Mouse (Mus musculus) midbrain, embryonic 14.5 days (tissue): ENCODE measurements around the gene A730061H03Rik. TPM values are rescaled to one million over a fixed set of nuclear protein-coding genes. Genes with fewer than 3 reads are reported as not detected.
A peak's percentile ranks its signal among the peaks of the same experiment; 100 is the strongest.

Experiments used
- ATAC-seq: fragments of 200-750 bp; cut with Nextera tagmentation; 2 replicates; pipeline ENCODE4 v1.8.0; 2017; ENCODE audit warnings: moderate number of reproducible peaks, moderate library complexity; ENCODE audit not compliant: low FRiP score, low TSS enrichment
- DNase-seq: peaks from one replicate; pipeline ENCODE4 v3.0.0-alpha.2; 2015
- H3K27ac ChIP-seq: fragments of 300-500 bp; sonication (generic); replicated peaks from 2 replicates; pipeline ENCODE4 v1.5.1; 2014; ENCODE audit warnings: mild to moderate bottlenecking, low read depth, low read length, moderate library complexity
- H3K27me3 ChIP-seq: fragments of 300-500 bp; sonication (generic); 2 replicates; pipeline ENCODE4 v1.6.1; 2014; ENCODE audit warnings: low read length, control low read depth, mixed read lengths; ENCODE audit not compliant: control insufficient read depth, insufficient read depth
- H3K36me3 ChIP-seq: fragments of 300-500 bp; sonication (generic); 2 replicates; pipeline ENCODE4 v1.6.1; 2014; ENCODE audit warnings: low read length, control low read depth; ENCODE audit not compliant: control insufficient read depth, insufficient read depth
- H3K4me1 ChIP-seq: fragments of 300-500 bp; sonication (generic); 2 replicates; pipeline ENCODE4 v1.6.1; 2014; ENCODE audit warnings: mild to moderate bottlenecking, antibody characterized with exemption, low read length, control low read depth; ENCODE audit not compliant: control insufficient read depth, insufficient read depth
- H3K4me2 ChIP-seq: fragments of 300-500 bp; sonication (generic); 2 replicates; pipeline ENCODE4 v1.6.1; 2014; ENCODE audit warnings: mild to moderate bottlenecking, low read length, moderate library complexity
- H3K4me3 ChIP-seq: fragments of 300-500 bp; sonication (generic); replicated peaks from 2 replicates; pipeline ENCODE4 v1.5.1; 2014; ENCODE audit warnings: low read depth, low read length
- H3K9ac ChIP-seq: fragments of 300-500 bp; sonication (generic); replicated peaks from 2 replicates; pipeline ENCODE4 v1.6.1; 2014; ENCODE audit warnings: mild to moderate bottlenecking, low read length, moderate library complexity
- H3K9me3 ChIP-seq: fragments of 300-500 bp; sonication (generic); 2 replicates; pipeline ENCODE4 v1.6.1; 2016; ENCODE audit warnings: low read length, control low read depth, mixed read lengths; ENCODE audit not compliant: control insufficient read depth
- WGBS: fragments of 180-500 bp; shearing (Covaris S2); extraction: QIAGEN DNeasy Blood & Tissue Kit; methylation state at CpG from one replicate; pipeline ENCODE4 v1.1.7; 2014; 5-methylcytosine and 5-hydroxymethylcytosine counted together
- polyA plus RNA-seq: library from polyadenylated mRNA; unstranded; fragments of >200 nt; fragmentation: Nextera tagmentation; extraction: Ambion mirVana; gene quantifications from 2 replicates; pipeline ENCODE4 v1.2.1, GENCODE M21; 2014

The A730061H03Rik gene
- polyA plus RNA-seq, 1 experiment from 2014 or later, result 1.7 TPM

DNA sequence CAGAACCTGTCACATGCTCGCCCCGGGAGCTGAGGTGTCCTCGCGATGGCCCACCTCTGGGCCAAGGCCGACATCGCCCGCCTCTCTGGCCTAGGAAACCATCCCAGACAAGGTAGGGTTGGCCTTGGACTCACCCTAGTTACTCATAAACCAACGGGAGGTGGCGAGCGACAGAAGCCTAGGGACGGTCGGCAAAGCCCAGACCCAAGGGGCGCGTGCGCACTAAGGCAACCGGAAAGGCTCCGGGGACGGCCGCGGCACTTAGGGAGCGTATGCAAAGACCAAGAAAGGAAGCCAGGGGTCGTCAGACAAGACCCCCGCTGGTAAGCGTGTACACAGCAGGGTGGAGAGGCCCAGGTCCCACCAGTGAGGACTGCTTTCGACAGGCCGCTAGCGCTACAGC is 406 bp downstream of the A730061H03Rik start, which contains the start of gene Dcaf11:
Dcaf11 (plus strand) TSS at position 208 of the 403 bp plus-strand sequence.
- peaks cover 11% of the 10 kb centered on the region for H3K4me1 ChIP-seq
- peak within 1 kb of the TSS; percentile 89 for H3K4me2 ChIP-seq
- peak within 1 kb of the TSS; percentile 67 for H3K4me3 ChIP-seq
- DNase-seq, result peak; percentile 97
- ATAC-seq, result peak; percentile 82
- H3K9ac ChIP-seq, result peak within 1 kb of the TSS; percentile 75
- peak within 1 kb of the TSS; percentile 98 for H3K27ac ChIP-seq
- peaks cover 15% of the 10 kb centered on the region for H3K36me3 ChIP-seq
- under 1% methylated on average over 27 of the region's 27 CpGs for WGBS
- no peaks in the 10 kb centered on the region for H3K27me3 ChIP-seq
- H3K9me3 ChIP-seq, result no peaks in the 10 kb centered on the region

DNA sequence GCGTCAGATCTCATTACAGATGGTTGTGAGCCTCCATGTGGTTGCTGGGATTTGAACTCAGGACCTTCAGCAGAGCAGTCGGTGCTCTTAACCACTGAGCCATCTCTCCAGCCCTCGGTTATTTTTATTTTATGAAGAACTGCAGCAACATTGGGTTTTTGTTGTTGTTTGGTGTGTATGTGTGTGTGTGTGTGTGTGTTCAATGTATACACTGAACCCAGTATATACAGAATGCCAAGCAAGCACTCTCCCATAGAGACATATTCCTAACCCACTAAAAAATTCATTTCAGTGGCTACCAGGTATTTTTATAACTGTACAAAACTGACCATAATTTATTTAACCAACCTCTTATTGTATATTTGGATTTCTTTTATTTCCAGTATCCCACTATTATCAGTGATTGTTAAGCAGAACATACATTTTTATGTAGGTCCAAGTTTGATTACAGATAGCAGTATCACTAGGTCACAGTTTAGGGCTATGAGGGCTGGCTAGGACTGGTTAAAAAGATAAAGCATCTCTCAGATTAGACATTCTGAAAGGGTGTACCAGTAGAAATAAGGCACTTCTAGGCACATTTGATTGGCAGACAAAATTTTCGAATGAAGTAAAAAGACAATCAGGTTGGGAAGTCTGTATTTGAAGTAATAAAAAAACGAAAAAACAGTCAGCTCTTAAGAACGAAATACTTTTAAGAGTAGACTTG is 1.3 kb downstream of the A730061H03Rik start:
- no peak for ATAC-seq
- Histone ChIP-seq H3K36me3 (peaks cover 7% of the 10 kb centered on the region), H3K27ac (0 out of 2 replicates have a peak overlapping the region, but pooled peaks have one; percentile 98), H3K27me3 (no peaks in the 10 kb centered on the region), H3K4me2 (peak overlapping the region; percentile 89), H3K4me1 (peaks cover 11% of the 10 kb centered on the region), H3K9me3 (no peaks in the 10 kb centered on the region), H3K4me3 (peak overlapping the region; percentile 67), H3K9ac (peak overlapping the region; percentile 75)
- WGBS, result 64% methylated on average over 6 of the region's 6 CpGs
- DNase-seq, result no peak

DNA sequence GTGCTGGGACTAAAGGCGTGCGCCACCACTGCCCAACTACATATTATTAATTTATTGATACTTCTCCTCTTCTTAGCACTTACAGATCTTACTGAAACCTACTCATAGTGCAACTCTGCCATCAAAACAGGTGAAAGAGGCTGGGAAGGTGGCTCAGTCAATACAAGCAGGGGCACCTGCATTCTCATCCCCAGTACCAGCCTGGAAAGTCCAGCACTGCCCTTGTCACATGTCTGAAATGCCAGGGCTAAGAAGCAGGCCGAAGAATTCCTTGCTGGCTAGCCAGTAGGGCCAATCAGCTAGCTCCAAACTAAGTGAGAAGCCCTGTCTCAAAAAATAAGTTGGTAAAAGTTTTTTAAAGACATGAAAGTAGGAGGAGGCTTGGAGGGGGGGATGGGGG is 2.6 kb downstream of the A730061H03Rik start:
- Histone ChIP-seq H3K4me3 (no peak overlapping the region), H3K9me3 (no peaks in the 10 kb centered on the region), H3K36me3 (no peaks in the 10 kb centered on the region), H3K4me2 (no peak overlapping the region), H3K27me3 (no peaks in the 10 kb centered on the region), H3K9ac (no peak overlapping the region), H3K27ac (no peak overlapping the region), H3K4me1 (peaks cover 11% of the 10 kb centered on the region)
- WGBS, result 89% methylated on average over 3 of the region's 3 CpGs
- ATAC-seq (no peak), DNase-seq (no peak)

DNA sequence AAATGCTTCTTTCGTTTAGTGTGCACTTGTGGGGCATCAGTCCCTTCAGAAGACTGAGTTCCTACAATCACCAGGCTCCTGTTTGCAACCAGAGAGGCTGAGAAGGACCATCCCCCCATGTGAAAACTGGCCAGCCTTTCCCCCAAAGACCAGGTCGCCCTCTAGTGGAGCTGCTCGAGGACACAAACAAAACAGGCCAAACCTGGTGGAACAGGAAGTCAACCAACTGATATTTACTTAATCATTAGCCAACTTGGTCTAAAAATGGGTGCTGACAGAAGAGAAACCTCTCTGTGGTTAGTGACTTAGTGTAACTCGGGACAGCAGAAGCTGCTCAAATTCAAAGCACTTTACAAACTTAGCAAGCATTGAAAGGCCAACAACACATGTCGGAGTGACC is 3.2 kb downstream of the A730061H03Rik start:
- H3K4me2 ChIP-seq, result no peak overlapping the region
- no peaks in the 10 kb centered on the region for H3K27me3 ChIP-seq
- ATAC-seq (no peak), DNase-seq (peak; percentile 83)
- H3K9ac ChIP-seq, result no peak overlapping the region
- H3K27ac ChIP-seq, result no peak overlapping the region
- no peaks in the 10 kb centered on the region for H3K9me3 ChIP-seq
- H3K4me1 ChIP-seq, result peaks cover 11% of the 10 kb centered on the region
- H3K4me3 ChIP-seq, result no peak overlapping the region
- no peaks in the 10 kb centered on the region for H3K36me3 ChIP-seq
- 29% methylated on average over 5 of the region's 5 CpGs for WGBS

DNA sequence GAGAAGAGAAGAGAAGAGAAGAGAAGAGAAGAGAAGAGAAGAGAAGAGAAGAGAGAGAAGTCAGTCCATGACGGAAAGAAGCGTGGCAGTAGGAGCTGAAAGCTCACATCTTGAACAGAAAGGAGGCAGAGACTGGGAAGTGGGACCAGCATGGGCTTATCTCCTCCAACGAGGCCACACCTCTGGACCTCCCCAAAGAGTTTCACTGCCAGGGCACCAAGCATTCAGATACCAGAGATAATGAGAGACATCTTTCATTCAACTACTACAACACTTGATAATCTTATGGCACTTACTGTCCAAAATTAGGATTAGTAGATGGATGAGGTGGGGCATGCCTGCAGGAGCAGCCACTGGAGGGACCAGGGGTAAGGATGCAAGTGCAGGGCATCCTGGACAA is 4.4 kb downstream of the A730061H03Rik start:
- Histone ChIP-seq H3K27me3 (no peaks in the 10 kb centered on the region), H3K4me1 (peaks cover 3% of the 10 kb centered on the region; the same call in 1 of the 2 replicates), H3K36me3 (no peaks in the 10 kb centered on the region), H3K9me3 (no peaks in the 10 kb centered on the region), H3K4me2 (no peak overlapping the region), H3K9ac (no peak overlapping the region), H3K27ac (no peak overlapping the region), H3K4me3 (no peak overlapping the region)
- DNase-seq (no peak), ATAC-seq (no peak)
- 75% methylated on average over 3 of the region's 3 CpGs for WGBS

DNA sequence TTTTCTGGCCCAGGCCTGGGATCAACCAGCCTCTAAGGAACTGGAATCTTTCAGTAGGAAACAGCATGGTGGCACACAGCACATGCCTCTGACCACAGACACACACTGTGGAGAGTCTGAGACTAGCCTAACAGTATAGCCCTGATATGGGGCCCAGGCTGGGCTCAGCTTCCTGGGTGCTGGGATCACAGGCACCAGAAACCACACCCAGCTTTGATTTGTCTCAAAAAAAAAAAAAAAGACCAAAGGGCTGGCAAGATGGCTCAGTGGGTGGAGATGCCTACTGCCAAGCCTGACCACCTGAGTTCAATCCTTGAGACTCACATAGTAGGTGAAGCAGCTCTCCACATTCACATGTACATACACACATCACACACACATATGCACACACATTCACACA is 5.6 kb downstream of the A730061H03Rik start:
- no peak overlapping the region for H3K9ac ChIP-seq
- no peak overlapping the region for H3K4me2 ChIP-seq
- no peaks in the 10 kb centered on the region for H3K9me3 ChIP-seq
- H3K27me3 ChIP-seq, result no peaks in the 10 kb centered on the region
- H3K4me3 ChIP-seq, result no peak overlapping the region
- DNase-seq (no peak), ATAC-seq (no peak)
- H3K27ac ChIP-seq, result no peak overlapping the region
- H3K4me1 ChIP-seq, result peaks cover 3% of the 10 kb centered on the region; the same call in 1 of the 2 replicates
- H3K36me3 ChIP-seq, result peaks cover 2% of the 10 kb centered on the region; the same call in 1 of the 2 replicates

DNA sequence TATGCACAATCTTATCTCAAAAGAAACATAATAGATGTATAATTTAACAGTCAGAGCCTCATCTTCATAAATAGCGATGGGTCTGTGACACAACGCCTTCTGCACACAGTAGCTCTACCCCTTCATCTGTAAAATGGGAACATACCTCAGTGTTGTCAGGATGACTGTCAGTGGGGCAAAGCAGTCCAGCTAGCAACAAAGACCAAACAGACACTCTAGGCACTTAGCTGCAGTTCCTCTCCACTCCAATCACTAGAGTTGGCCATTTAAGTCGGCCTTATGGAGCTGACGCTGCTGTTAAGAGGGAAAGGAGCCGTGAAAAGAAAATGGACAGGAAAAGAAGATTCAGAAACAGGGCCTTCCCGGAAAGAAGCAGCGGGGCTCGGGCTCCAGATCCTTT is 8.4 kb downstream of the A730061H03Rik start:
- ATAC-seq (no peak), DNase-seq (no peak)
- no peaks in the 10 kb centered on the region for H3K27me3 ChIP-seq
- no peak overlapping the region for H3K27ac ChIP-seq
- H3K4me2 ChIP-seq, result no peak overlapping the region
- no peaks in the 10 kb centered on the region for H3K9me3 ChIP-seq
- H3K4me3 ChIP-seq, result no peak overlapping the region
- no peaks in the 10 kb centered on the region for H3K4me1 ChIP-seq
- WGBS, result 96% methylated on average over 8 of the region's 8 CpGs
- peaks cover 23% of the 10 kb centered on the region for H3K36me3 ChIP-seq
- H3K9ac ChIP-seq, result no peak overlapping the region

DNA sequence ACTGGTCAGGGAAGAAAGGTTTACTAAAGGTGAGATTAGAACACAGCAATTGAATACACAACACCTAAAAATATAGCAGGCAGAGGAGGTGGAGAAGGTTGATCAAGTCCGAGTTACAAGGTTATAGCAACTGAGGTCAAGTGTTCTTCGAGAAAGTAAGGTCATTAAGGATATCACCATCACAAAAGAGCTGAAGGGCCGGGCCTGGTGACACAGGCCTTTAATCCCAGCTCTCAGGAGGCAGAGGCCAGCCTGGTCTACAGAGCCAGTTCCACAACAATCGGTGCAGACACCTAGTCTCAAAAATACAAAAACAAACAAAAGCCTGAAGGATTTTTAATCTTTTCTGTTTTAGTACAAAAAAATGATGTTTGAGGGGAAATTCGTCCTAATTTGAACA is 8.9 kb downstream of the A730061H03Rik start:
- Histone ChIP-seq H3K9ac (no peak overlapping the region), H3K36me3 (peaks cover 24% of the 10 kb centered on the region), H3K27ac (no peak overlapping the region), H3K4me3 (no peak overlapping the region), H3K4me1 (no peaks in the 10 kb centered on the region), H3K9me3 (no peaks in the 10 kb centered on the region), H3K4me2 (no peak overlapping the region), H3K27me3 (no peaks in the 10 kb centered on the region)
- DNase-seq (no peak), ATAC-seq (no peak)
- WGBS, result 69% methylated on average over 5 of the region's 5 CpGs

DNA sequence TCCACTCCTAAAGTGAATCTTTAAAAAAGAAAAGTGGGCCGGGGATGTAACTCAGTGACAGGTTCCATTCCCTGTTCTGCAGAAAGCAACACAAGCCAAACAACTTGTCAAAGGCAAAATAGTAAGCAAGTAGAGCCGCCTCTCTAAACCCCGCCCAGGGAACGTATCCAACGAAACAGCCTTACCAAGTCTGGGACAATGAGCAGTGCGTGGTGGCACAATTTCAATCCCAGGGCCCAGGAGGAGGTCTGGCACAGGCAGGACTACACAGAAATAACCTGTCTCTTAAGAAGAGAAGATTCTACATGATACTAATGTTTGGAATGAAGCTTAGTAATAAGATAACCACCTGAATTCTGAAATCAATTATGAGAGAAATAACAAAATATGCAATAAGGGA is 10.0 kb downstream of the A730061H03Rik start:
- no peak overlapping the region for H3K4me3 ChIP-seq
- H3K36me3 ChIP-seq, result peaks cover 30% of the 10 kb centered on the region
- H3K4me2 ChIP-seq, result no peak overlapping the region
- no peak for DNase-seq
- H3K9me3 ChIP-seq, result no peaks in the 10 kb centered on the region
- 89% methylated on average over 6 of the region's 6 CpGs for whole genome bisulfite sequencing
- no peak for ATAC-seq
- H3K4me1 ChIP-seq, result no peaks in the 10 kb centered on the region
- no peak overlapping the region for H3K9ac ChIP-seq
- no peaks in the 10 kb centered on the region for H3K27me3 ChIP-seq
- H3K27ac ChIP-seq, result no peak overlapping the region
